Mouse (Mus musculus): ENCODE results near the gene Id2. TPM values are rescaled to one million over a fixed set of nuclear protein-coding genes. Genes with fewer than 3 reads are reported as not detected.
A peak's percentile ranks its signal among the peaks of the same experiment; 100 is the strongest.

The Id2 gene
- 400 and 403 TPM in 2 replicates for polyA plus RNA-seq (2016; fragmentation: Nextera tagmentation; extraction: Ambion mirVana)

GRCm38 (mm10) chr12:25097052-25097209 lies at the start of gene Id2:
Id2 (minus strand) TSS chr12:25097140.
- Histone ChIP-seq H3K27me3 (replicated peaks; ENCODE audit: low read depth, poor library complexity, severe bottlenecking) (peaks cover 11% of the 10 kb centered on the region), H3K4me1 (peaks cover 68% of the 10 kb centered on the region), H3K9me3 (no peaks in the 10 kb centered on the region), H3K4me3 (peak within 1 kb of the TSS; percentile 76), H3K36me3 (replicated peaks) (peaks cover 6% of the 10 kb centered on the region; the same call in 1 of the 2 replicates), H3K27ac (replicated peaks) (peak within 1 kb of the TSS; percentile 99)
- no peak for DNase-seq (ENCODE audit: low spot score)
- 8% methylated on average over 1 of the region's 1 CpGs for WGBS

- Histone ChIP-seq H3K4me1 (peaks cover 11% of the 10 kb centered on the region; the same call in 1 of the 2 replicates), H3K9me3 (no peaks in the 10 kb centered on the region), H3K27ac (replicated peaks) (no peak overlapping the region), H3K4me3 (no peak overlapping the region), H3K36me3 (replicated peaks) (no peaks in the 10 kb centered on the region), H3K27me3 (replicated peaks; ENCODE audit: low read depth, poor library complexity, severe bottlenecking) (no peaks in the 10 kb centered on the region)
- 58% methylated on average over 3 of the region's 3 CpGs for WGBS
- no peak for DNase-seq (ENCODE audit: low spot score)
Measured at GRCm38 (mm10) chr12:25145344-25145698, 48.4 kb upstream of the Id2 start.

GRCm38 (mm10) chr12:25144591-25145343 lies 47.8 kb upstream of the Id2 start:
- no peak for DNase-seq (ENCODE audit: low spot score)
- H3K9me3 ChIP-seq, result no peaks in the 10 kb centered on the region
- no peak overlapping the region for H3K27ac ChIP-seq (replicated peaks)
- H3K4me3 ChIP-seq, result no peak overlapping the region
- H3K4me1 ChIP-seq, result peaks cover 11% of the 10 kb centered on the region; the same call in 1 of the 2 replicates
- no peaks in the 10 kb centered on the region for H3K36me3 ChIP-seq (replicated peaks)
- H3K27me3 ChIP-seq (replicated peaks; ENCODE audit: low read depth, poor library complexity, severe bottlenecking), result peaks cover 4% of the 10 kb centered on the region; the same call in 1 of the 2 replicates
- 87% methylated on average over 5 of the region's 5 CpGs for WGBS

- no peaks in the 10 kb centered on the region for H3K36me3 ChIP-seq (replicated peaks)
- no peak for DNase-seq (ENCODE audit: low spot score)
- H3K4me1 ChIP-seq, result peaks cover 11% of the 10 kb centered on the region; the same call in 1 of the 2 replicates
- WGBS, result 55% methylated on average over 2 of the region's 2 CpGs
- no peaks in the 10 kb centered on the region for H3K9me3 ChIP-seq
- H3K4me3 ChIP-seq, result no peak overlapping the region
- H3K27ac ChIP-seq (replicated peaks), result no peak overlapping the region
- peaks cover 4% of the 10 kb centered on the region; the same call in 1 of the 2 replicates for H3K27me3 ChIP-seq (replicated peaks; ENCODE audit: low read depth, poor library complexity, severe bottlenecking)
Measured at GRCm38 (mm10) chr12:25143492-25143891, 46.6 kb upstream of the Id2 start.

- H3K36me3 ChIP-seq (replicated peaks), result no peaks in the 10 kb centered on the region
- H3K27ac ChIP-seq (replicated peaks), result no peak overlapping the region
- no peak overlapping the region for H3K4me3 ChIP-seq
- no peak for DNase-seq (ENCODE audit: low spot score)
- 75% methylated on average over 7 of the region's 7 CpGs for WGBS
- peaks cover 4% of the 10 kb centered on the region; the same call in 1 of the 2 replicates for H3K27me3 ChIP-seq (replicated peaks; ENCODE audit: low read depth, poor library complexity, severe bottlenecking)
- H3K4me1 ChIP-seq, result peaks cover 7% of the 10 kb centered on the region; the same call in 1 of the 2 replicates
- no peaks in the 10 kb centered on the region for H3K9me3 ChIP-seq
Measured at GRCm38 (mm10) chr12:25142251-25142650, 45.3 kb upstream of the Id2 start.

GRCm38 (mm10) chr12:25141311-25141710 lies 44.4 kb upstream of the Id2 start:
- 74% methylated on average over 7 of the region's 7 CpGs for WGBS
- Histone ChIP-seq H3K36me3 (replicated peaks) (no peaks in the 10 kb centered on the region), H3K4me3 (no peak overlapping the region), H3K4me1 (peaks cover 6% of the 10 kb centered on the region; the same call in 1 of the 2 replicates), H3K27ac (replicated peaks) (no peak overlapping the region), H3K27me3 (replicated peaks; ENCODE audit: low read depth, poor library complexity, severe bottlenecking) (peaks cover 4% of the 10 kb centered on the region; the same call in 1 of the 2 replicates), H3K9me3 (no peaks in the 10 kb centered on the region)
- DNase-seq (ENCODE audit: low spot score), result no peak

GRCm38 (mm10) chr12:25140115-25140514 lies 43.2 kb upstream of the Id2 start:
- H3K4me1 ChIP-seq, result peaks cover 1% of the 10 kb centered on the region; the same call in 1 of the 2 replicates
- H3K27ac ChIP-seq (replicated peaks), result no peak overlapping the region; the same call in 1 of the 2 replicates

GRCm38 (mm10) chr12:25138616-25139015 lies 41.7 kb upstream of the Id2 start:
- no peak overlapping the region for H3K4me3 ChIP-seq
- H3K36me3 ChIP-seq (replicated peaks), result no peaks in the 10 kb centered on the region
- H3K9me3 ChIP-seq, result no peaks in the 10 kb centered on the region
- 93% methylated on average over 4 of the region's 4 CpGs for WGBS
- H3K4me1 ChIP-seq, result no peaks in the 10 kb centered on the region
- H3K27me3 ChIP-seq (replicated peaks; ENCODE audit: low read depth, poor library complexity, severe bottlenecking), result peaks cover 4% of the 10 kb centered on the region; the same call in 1 of the 2 replicates
- DNase-seq (ENCODE audit: low spot score), result no peak
- H3K27ac ChIP-seq (replicated peaks), result no peak overlapping the region

More at GRCm38 (mm10) chr12:25140115-25140514, 43.2 kb upstream of the Id2 start:
- 86% methylated on average over 6 of the region's 6 CpGs for WGBS
- peaks cover 4% of the 10 kb centered on the region; the same call in 1 of the 2 replicates for H3K27me3 ChIP-seq (replicated peaks; ENCODE audit: low read depth, poor library complexity, severe bottlenecking)
- H3K36me3 ChIP-seq (replicated peaks), result no peaks in the 10 kb centered on the region
- no peak for DNase-seq (ENCODE audit: low spot score)
- no peaks in the 10 kb centered on the region for H3K9me3 ChIP-seq
- H3K4me3 ChIP-seq, result no peak overlapping the region

GRCm38 (mm10) chr12:25132046-25132445 lies 35.1 kb upstream of the Id2 start:
- 75% methylated on average over 12 of the region's 12 CpGs for WGBS
- H3K36me3 ChIP-seq (replicated peaks), result no peaks in the 10 kb centered on the region

GRCm38 (mm10) chr12:25127629-25128028 lies 30.7 kb upstream of the Id2 start:
- H3K9me3 ChIP-seq, result no peaks in the 10 kb centered on the region; the same call in 1 of the 2 replicates
- no peak for DNase-seq (ENCODE audit: low spot score)
- H3K4me1 ChIP-seq, result peaks cover 72% of the 10 kb centered on the region
- H3K4me3 ChIP-seq, result no peak overlapping the region
- H3K27me3 ChIP-seq (replicated peaks; ENCODE audit: low read depth, poor library complexity, severe bottlenecking), result peaks cover 25% of the 10 kb centered on the region
- peak overlapping the region; percentile 52 for H3K27ac ChIP-seq (replicated peaks)
- H3K36me3 ChIP-seq (replicated peaks), result no peaks in the 10 kb centered on the region
- 72% methylated on average over 4 of the region's 4 CpGs for WGBS

More at GRCm38 (mm10) chr12:25132046-25132445, 35.1 kb upstream of the Id2 start:
- Histone ChIP-seq H3K4me3 (no peak overlapping the region), H3K4me1 (peaks cover 36% of the 10 kb centered on the region), H3K27ac (replicated peaks) (peak overlapping the region; percentile 15; the same call in 1 of the 2 replicates), H3K27me3 (replicated peaks; ENCODE audit: low read depth, poor library complexity, severe bottlenecking) (0 out of 2 replicates have a peak, but pooled peaks cover 7% of the 10 kb centered on the region), H3K9me3 (no peaks in the 10 kb centered on the region)
- DNase-seq (ENCODE audit: low spot score), result no peak

- Histone ChIP-seq H3K36me3 (replicated peaks) (no peaks in the 10 kb centered on the region), H3K27me3 (replicated peaks; ENCODE audit: low read depth, poor library complexity, severe bottlenecking) (peaks cover 36% of the 10 kb centered on the region), H3K4me3 (no peak overlapping the region), H3K4me1 (peaks cover 63% of the 10 kb centered on the region), H3K9me3 (no peaks in the 10 kb centered on the region; the same call in 1 of the 2 replicates), H3K27ac (replicated peaks) (peak overlapping the region; percentile 70)
- WGBS, result 64% methylated on average over 5 of the region's 5 CpGs
- no peak for DNase-seq (ENCODE audit: low spot score)
Measured at GRCm38 (mm10) chr12:25126228-25126627, 29.3 kb upstream of the Id2 start.

- Histone ChIP-seq H3K9me3 (no peaks in the 10 kb centered on the region; the same call in 1 of the 2 replicates), H3K4me1 (peaks cover 63% of the 10 kb centered on the region), H3K27me3 (replicated peaks; ENCODE audit: low read depth, poor library complexity, severe bottlenecking) (peaks cover 36% of the 10 kb centered on the region), H3K27ac (replicated peaks) (peak overlapping the region; percentile 70), H3K4me3 (no peak overlapping the region), H3K36me3 (replicated peaks) (no peaks in the 10 kb centered on the region)
- DNase-seq (ENCODE audit: low spot score), result peak; percentile 31
- 18% methylated on average over 16 of the region's 16 CpGs for WGBS
Measured at GRCm38 (mm10) chr12:25125239-25125776, 28.4 kb upstream of the Id2 start.
